Mouse (Mus musculus) heart, embryonic 13.5 days (tissue): Measurements from ENCODE around the gene Armh4. TPM values are rescaled to one million over a fixed set of nuclear protein-coding genes. Genes with fewer than 3 reads are reported as not detected.
"Not testable (repeated sequence)": the region's sequence is repeated elsewhere in the genome, so short reads cannot be mapped to it uniquely, and the experiment has no call there.

Source experiments
- ATAC-seq: fragments of 200-750 bp; cut with Nextera tagmentation; 2 replicates; pipeline ENCODE4 v1.8.0; 2017; ENCODE audit warnings: moderate TSS enrichment; ENCODE audit not compliant: insufficient number of reproducible peaks, low FRiP score, low TSS enrichment; ENCODE audit errors: extremely low read depth
- H3K27ac ChIP-seq: fragments of 300-500 bp; sonication (generic); replicated peaks from 2 replicates; pipeline ENCODE4 v1.5.1; 2015; ENCODE audit warnings: moderate library complexity, mild to moderate bottlenecking, inconsistent platforms
- H3K27me3 ChIP-seq: fragments of 300-500 bp; sonication (generic); replicated peaks from 2 replicates; pipeline ENCODE4 v1.6.1; 2015; ENCODE audit warnings: mild to moderate bottlenecking, inconsistent platforms
- H3K36me3 ChIP-seq: fragments of 300-500 bp; sonication (generic); 2 replicates; pipeline ENCODE4 v1.6.1; 2015; ENCODE audit warnings: mild to moderate bottlenecking, inconsistent platforms
- H3K4me1 ChIP-seq: fragments of 300-500 bp; sonication (generic); 2 replicates; pipeline ENCODE4 v1.6.1; 2015; ENCODE audit warnings: inconsistent platforms
- H3K4me2 ChIP-seq: fragments of 300-500 bp; sonication (generic); 2 replicates; pipeline ENCODE4 v1.6.1; 2015; ENCODE audit warnings: inconsistent platforms, mild to moderate bottlenecking, moderate library complexity
- H3K4me3 ChIP-seq: fragments of 300-500 bp; sonication (generic); 2 replicates; pipeline ENCODE4 v1.5.1; 2015; ENCODE audit warnings: moderate library complexity, mild to moderate bottlenecking, inconsistent platforms
- H3K9ac ChIP-seq: fragments of 300-500 bp; sonication (generic); 2 replicates; pipeline ENCODE4 v1.6.1; 2015; ENCODE audit warnings: inconsistent platforms, mild to moderate bottlenecking, moderate library complexity
- H3K9me3 ChIP-seq: fragments of 300-500 bp; sonication (generic); 2 replicates; pipeline ENCODE4 v1.6.1; 2016; ENCODE audit warnings: inconsistent platforms
- WGBS: fragments of 180-500 bp; shearing (Covaris S2); methylation state at CpG from one replicate; pipeline ENCODE4 v1.1.7; 2015; ENCODE audit warnings: mixed read lengths; 5-methylcytosine and 5-hydroxymethylcytosine counted together
- polyA plus RNA-seq: library from polyadenylated mRNA; unstranded; fragments of >200 nt; fragmentation: Nextera tagmentation; extraction: Ambion mirVana; gene quantifications from 2 replicates; pipeline ENCODE4 v1.2.1, GENCODE M21; 2015

Armh4 gene
- 57.5 and 62.7 TPM in 2 replicates for polyA plus RNA-seq

DNA sequence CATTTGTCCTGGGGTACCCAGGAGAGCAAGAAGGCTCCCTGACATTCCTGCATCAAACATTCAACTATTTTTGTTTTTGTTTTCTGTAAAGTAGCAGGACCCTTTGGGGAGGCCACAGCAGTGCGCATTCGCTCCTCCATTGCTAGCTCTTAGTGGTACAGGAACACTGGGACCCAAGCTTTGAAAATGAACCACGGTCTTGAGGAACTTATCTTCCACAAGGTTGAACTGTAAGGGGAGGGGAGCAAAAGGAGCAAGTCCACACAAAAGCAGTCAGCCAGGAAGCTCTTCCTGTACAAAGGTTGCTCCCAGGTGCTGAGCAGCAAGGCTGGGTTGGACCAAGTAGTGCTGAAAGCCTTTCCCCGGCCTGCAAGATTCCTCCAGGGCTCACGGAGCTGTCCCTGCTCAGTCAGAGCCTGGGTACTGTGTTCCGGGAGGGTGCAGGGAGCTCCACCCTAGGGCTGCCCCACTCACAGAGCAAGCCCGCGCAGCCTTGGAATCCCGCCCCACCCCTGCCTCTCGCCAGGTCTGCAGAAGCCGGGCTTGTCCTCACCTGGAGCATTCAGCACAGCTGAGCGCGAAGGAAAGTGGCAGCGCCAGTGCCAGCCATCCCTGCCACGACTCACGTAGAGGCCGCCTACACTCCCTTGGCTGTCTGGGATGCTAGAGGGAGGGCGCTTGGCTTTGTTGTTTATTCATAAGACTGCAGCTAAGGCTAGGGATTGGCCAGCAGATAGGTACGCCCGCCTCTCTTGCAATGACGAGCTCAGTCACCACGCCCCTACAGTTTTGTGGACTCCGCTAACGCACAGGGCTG lies at the start of gene Armh4:
Gene Armh4 (minus strand): TSS at position 669 of the 817 bp plus-strand sequence.
- under 1% methylated on average over 24 of the region's 24 CpGs for WGBS
- peak; percentile 84 for ATAC-seq
- Histone ChIP-seq H3K4me2 (peak within 1 kb of the TSS; percentile 72), H3K27ac (peak within 1 kb of the TSS; percentile 83), H3K4me3 (peak within 1 kb of the TSS; percentile 68), H3K36me3 (no peaks in the 10 kb centered on the region), H3K9me3 (no peaks in the 10 kb centered on the region), H3K9ac (peak within 1 kb of the TSS; percentile 79), H3K4me1 (peaks cover 30% of the 10 kb centered on the region), H3K27me3 (0 out of 2 replicates have a peak, but pooled peaks cover 3% of the 10 kb centered on the region)

DNA sequence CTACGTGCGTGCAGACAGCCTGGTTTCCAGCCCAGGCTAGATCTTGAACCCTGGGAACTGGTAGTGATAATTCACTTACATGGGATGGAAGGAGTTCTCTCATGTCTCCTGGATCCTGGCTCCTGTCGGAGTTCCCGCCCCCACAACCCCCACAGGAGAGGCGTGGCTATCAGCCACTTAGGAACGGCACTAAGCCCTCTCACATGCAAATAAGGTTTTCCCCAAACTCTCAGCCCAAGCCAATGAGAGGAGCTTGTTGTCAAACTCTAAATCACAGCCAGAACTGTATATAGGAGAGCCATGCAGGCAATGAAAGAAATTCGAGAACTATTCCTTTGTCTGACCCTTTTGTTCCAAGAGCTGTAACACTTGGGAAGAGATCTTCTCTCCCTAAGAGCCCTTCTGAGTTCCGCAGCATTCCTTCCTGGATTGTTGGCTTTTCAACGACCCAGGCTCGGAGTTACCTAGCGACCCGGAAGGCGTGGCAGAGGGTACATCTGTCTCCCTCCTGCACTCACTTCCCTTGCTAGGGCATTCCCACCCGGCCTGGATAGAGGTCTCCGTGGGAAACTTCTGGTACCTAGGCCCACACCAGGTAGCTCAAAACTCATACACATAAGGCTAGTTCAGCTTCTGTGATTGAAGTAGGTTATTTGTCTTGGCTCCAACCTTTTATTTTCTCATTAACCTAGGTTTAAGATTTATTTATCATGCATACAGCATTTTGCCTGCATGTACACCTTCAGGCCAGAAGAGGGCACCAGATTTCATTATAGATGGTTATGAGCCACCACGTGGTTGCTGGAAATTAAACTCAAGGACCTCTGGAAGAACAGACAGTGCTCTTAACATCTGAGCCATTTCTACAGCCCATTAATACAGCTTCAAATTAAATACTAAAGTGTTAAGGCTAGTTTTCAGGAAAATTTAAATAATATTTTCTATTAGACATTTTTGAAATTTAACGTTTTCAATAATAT lies 46.3 kb upstream of the Armh4 start:
- ATAC-seq, result no peak
- H3K4me2 ChIP-seq, result peak overlapping the region; percentile 72
- H3K27me3 ChIP-seq, result no peaks in the 10 kb centered on the region
- H3K27ac ChIP-seq, result no peak overlapping the region
- H3K4me1 ChIP-seq, result peaks cover 8% of the 10 kb centered on the region; the same call in 1 of the 2 replicates
- 11% methylated on average over 17 of the region's 17 CpGs for WGBS
- H3K9me3 ChIP-seq, result peaks cover 3% of the 10 kb centered on the region; the same call in 1 of the 2 replicates
- no peaks in the 10 kb centered on the region for H3K36me3 ChIP-seq
- peak overlapping the region; percentile 46 for H3K4me3 ChIP-seq
- H3K9ac ChIP-seq, result peak overlapping the region; percentile 73

DNA sequence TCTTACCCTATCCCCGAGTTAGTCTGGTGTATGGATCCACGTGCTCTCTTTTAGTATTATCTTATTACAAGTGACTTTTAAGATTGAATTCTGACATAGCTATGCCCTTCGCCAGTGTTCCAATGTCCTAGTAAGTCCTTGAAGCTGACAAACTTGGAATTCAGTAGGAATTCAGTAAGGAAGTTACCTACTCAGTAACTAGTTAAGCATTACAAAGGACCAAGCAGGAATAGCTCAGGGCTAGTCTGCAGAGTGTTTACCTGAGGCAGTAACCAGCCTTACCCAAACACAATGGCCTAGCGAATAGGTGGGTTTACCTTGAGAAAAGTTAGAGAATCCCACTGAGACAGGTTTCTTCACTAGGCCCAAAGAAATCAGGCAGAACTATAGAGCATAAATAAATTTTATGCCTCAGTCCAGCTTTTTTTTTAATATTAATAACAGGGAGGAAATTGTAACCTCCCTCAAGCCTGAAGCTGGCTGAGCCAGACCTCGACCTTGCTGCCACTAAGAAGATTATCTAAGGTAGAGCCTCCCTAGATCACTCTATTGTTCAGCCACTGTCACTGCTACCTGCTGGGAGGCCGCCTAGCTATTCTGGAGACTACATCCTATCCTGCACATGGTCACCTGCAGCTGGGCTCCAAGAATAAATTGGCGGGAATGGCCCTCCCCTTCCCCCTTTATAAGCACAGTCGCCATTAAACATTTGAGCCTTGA lies 36.7 kb upstream of the Armh4 start:
- H3K27ac ChIP-seq, H3K9me3 ChIP-seq, ATAC-seq, H3K9ac ChIP-seq, H3K4me3 ChIP-seq, H3K36me3 ChIP-seq, H3K27me3 ChIP-seq, H3K4me1 ChIP-seq, H3K4me2 ChIP-seq: not testable (repeated sequence)
- WGBS, result 63% methylated on average over 8 of the region's 8 CpGs

DNA sequence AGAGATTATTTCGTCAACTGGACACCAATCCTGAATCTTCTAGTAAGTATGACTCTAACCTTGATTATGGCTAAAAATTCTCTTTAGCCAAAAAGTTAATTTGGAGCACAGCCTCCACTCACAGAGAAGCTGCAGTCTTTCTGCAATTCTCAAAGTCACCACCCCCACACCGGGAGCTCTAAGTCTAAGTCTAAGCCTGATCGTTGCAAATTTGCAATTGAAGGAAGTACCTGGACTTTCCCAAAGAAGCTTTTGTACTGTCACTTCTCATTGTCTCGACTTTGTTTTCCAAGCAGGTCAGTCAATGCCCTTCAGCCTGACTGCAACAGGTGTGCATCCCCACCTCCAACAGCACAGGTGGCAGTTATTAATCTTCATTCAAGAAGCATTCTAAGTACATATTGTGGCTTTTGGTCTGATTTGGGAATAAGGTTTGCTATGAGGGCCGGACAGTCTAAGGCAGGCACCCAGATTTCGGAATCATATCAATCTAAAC lies 35.6 kb upstream of the Armh4 start:
- not testable (repeated sequence) for H3K9me3 ChIP-seq, H3K9ac ChIP-seq, H3K27me3 ChIP-seq, ATAC-seq, H3K27ac ChIP-seq, H3K36me3 ChIP-seq, H3K4me1 ChIP-seq, H3K4me3 ChIP-seq, H3K4me2 ChIP-seq
- WGBS, result 76% methylated on average over 6 of the region's 6 CpGs

DNA sequence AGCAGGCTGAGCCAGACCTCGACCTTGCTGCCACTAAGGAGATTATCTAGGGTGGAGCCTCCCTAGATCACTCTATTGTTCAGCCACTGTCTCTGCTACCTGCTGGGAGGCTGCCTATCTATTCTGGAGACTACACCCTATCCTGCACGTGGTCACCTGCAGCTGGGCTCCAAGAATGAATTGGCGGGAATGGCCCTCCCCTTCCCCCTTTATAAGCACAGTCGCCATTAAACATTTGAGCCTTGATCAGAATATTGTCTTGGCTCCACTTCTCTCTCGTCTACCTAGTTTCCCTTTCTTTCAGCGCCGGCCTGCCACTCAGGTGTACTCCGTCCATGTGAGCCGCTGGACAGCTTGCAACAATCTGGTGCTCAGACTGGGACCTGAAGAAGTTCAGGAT lies 29.8 kb upstream of the Armh4 start:
- not testable (repeated sequence) for H3K36me3 ChIP-seq, H3K27me3 ChIP-seq, ATAC-seq, H3K9me3 ChIP-seq, H3K27ac ChIP-seq, H3K4me1 ChIP-seq, H3K9ac ChIP-seq, H3K4me2 ChIP-seq, H3K4me3 ChIP-seq
- 81% methylated on average over 9 of the region's 9 CpGs for WGBS

DNA sequence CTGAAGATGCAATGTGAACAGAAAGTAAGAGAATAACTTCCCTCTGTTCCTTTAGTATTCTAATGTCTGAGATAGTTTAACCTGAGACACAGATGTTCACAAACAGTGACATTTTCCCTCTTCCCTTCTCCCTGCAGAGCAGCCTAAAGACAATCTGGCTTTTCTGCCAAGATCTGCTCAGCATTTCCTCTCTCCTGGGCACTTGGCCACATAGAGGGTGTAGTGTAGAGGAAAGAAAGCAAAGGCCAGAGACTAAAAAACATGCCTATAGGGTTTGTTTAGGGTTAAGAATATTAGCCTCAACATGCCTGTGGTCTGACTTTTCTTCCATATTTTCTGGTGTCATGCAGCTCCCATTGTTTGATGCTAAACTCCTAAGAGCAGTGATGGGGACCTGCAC lies 21.9 kb upstream of the Armh4 start:
- not testable (repeated sequence) for ATAC-seq, H3K4me2 ChIP-seq, H3K36me3 ChIP-seq, H3K9me3 ChIP-seq, H3K4me3 ChIP-seq, H3K9ac ChIP-seq, H3K4me1 ChIP-seq, H3K27ac ChIP-seq, H3K27me3 ChIP-seq

DNA sequence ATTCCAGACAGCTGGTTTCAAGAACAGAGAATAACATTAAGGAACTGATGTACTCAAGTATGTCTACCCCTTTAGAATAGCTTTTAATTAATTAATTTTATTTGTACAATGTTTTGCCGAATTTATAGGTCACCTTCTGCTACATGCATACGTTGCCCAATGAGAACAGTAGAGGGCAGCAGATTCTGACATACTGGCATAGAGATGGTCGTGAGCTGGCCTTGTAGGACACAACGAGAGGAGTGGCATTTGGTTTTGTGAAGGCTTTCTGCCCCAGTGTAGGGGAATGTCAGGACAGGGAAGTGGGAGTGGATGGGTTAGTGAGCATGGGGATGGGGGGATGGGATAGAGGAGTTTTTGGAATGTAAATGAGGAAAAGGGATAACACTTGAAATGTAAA lies 18.3 kb upstream of the Armh4 start:
- Histone ChIP-seq H3K4me1 (no peaks in the 10 kb centered on the region), H3K4me3 (no peak overlapping the region), H3K27me3 (no peaks in the 10 kb centered on the region), H3K36me3 (no peaks in the 10 kb centered on the region), H3K27ac (no peak overlapping the region), H3K9ac (no peak overlapping the region), H3K9me3 (no peaks in the 10 kb centered on the region), H3K4me2 (no peak overlapping the region)
- no peak for ATAC-seq
- 10% methylated on average over 4 of the region's 4 CpGs for WGBS

DNA sequence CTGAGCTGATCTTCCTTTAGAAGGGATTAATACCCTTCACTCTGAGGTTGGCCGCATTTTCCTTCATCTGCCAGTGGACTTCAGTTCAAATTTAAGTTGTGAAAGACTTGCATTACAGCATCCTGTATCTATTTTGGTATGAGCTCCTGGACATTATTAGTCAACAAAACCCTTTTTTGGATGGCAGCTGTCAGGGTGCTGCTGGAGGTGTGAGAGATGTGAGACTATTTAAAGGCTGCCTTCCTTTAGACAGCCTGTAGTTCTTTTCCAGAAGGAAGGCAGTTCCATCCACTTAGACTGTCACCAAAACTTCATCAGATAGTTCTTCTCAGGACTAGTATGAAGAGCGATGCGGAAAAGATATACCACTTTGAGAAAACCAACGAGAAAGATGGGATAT lies 10.8 kb upstream of the Armh4 start:
- Histone ChIP-seq H3K27ac (peak overlapping the region; percentile 51), H3K27me3 (no peaks in the 10 kb centered on the region), H3K9me3 (no peaks in the 10 kb centered on the region), H3K4me1 (peaks cover 16% of the 10 kb centered on the region; the same call in 1 of the 2 replicates), H3K36me3 (no peaks in the 10 kb centered on the region), H3K4me3 (peak overlapping the region; percentile 29), H3K9ac (no peak overlapping the region), H3K4me2 (peak overlapping the region; percentile 55)
- WGBS, result 37% methylated on average over 4 of the region's 4 CpGs
- ATAC-seq, result no peak

DNA sequence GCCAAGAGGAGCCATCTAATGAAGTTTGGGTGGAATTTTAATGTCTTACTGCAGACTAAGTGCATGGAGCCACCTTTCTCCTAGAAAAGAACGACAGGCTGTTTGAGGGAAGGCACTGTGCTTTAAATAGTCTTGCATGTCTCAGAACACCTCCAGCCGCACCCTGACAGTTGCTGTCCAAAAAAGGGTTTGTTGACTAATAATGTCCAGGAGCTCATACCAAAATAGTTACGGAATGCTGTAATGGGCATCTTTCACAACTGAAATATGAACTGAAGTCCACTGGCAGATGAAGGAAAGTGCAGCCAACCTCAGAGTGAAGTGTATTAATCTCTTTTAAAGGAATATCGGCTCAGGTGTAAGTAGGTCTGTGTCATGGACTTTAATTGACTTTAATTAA lies 7.4 kb upstream of the Armh4 start:
- ATAC-seq, result no peak; the same call in 1 of the 2 replicates
- no peaks in the 10 kb centered on the region for H3K27me3 ChIP-seq
- no peaks in the 10 kb centered on the region for H3K9me3 ChIP-seq
- H3K4me2 ChIP-seq, result peak overlapping the region; percentile 26; the same call in 1 of the 2 replicates
- H3K36me3 ChIP-seq, result no peaks in the 10 kb centered on the region
- H3K4me1 ChIP-seq, result peaks cover 16% of the 10 kb centered on the region; the same call in 1 of the 2 replicates
- 37% methylated on average over 4 of the region's 4 CpGs for WGBS
- H3K9ac ChIP-seq, result peak overlapping the region; percentile 14; the same call in 1 of the 2 replicates
- peak overlapping the region; percentile 76 for H3K27ac ChIP-seq
- no peak overlapping the region for H3K4me3 ChIP-seq

DNA sequence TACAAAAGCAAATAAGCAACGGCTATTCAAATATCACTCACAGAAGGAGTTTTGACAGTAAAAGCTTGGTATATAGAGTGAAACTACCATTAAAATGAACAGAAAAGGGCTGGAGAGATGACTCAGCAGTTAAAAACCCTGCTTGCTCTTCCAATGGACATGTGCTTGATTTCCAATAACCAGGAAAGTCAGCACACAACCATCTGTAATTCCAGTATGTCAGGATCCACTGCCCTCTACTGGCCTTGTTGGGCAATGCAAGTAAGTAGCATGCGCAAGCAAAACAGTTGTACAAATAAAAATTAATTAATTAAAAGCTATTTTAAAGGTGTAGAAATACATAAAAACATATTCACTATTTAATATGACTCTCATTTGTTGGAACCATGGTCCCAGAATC lies 2.6 kb upstream of the Armh4 start:
- Histone ChIP-seq H3K4me1 (peaks cover 36% of the 10 kb centered on the region), H3K36me3 (no peaks in the 10 kb centered on the region), H3K27ac (no peak overlapping the region), H3K9me3 (no peaks in the 10 kb centered on the region), H3K4me3 (no peak overlapping the region), H3K27me3 (0 out of 2 replicates have a peak, but pooled peaks cover 3% of the 10 kb centered on the region), H3K4me2 (no peak overlapping the region), H3K9ac (no peak overlapping the region)
- WGBS, result 58% methylated on average over 2 of the region's 2 CpGs
- ATAC-seq, result no peak
